Mouse (Mus musculus) MEL (cell line): ENCODE measurements at regions not wholly inside any gene's neighbourhood (a gene's known extent, or its start where the extent isn't known, plus 50 kb on each side); places are given as distances from the start of the nearest gene placed in this dataset.

Experiments
- DNase-seq: peaks from one replicate; pipeline ENCODE4 v3.0.0; 2011; ENCODE audit warnings: low read depth, low spot score
- H3K27ac ChIP-seq: 2 replicates; pipeline ENCODE4 v1.5.1; 2012; ENCODE audit warnings: low read depth, mild to moderate bottlenecking, control low read depth, low read length, moderate library complexity; ENCODE audit not compliant: control insufficient read depth
- H3K27me3 ChIP-seq, 2 experiments: fragments of 150-350 bp in 1 of 2; sonication (generic) in 1 of 2; 2 replicates each; pipeline ENCODE4 v1.6.1; 2012; ENCODE audit warnings: low read length in 2 of 2, mild to moderate bottlenecking in 2 of 2, improper control_type of control experiment in 1 of 2, moderate library complexity in 1 of 2; ENCODE audit not compliant: insufficient read depth in 2 of 2, control insufficient read depth in 1 of 2
- H3K36me3 ChIP-seq, 2 experiments: 2 replicates each; pipeline ENCODE4 v1.6.1; 2012 to 2014; ENCODE audit warnings: low read length in 2 of 2, improper control_type of control experiment in 1 of 2, inconsistent platforms in 1 of 2, mild to moderate bottlenecking in 1 of 2; ENCODE audit not compliant: insufficient read depth in 2 of 2, control insufficient read depth in 1 of 2
- H3K4me1 ChIP-seq, 2 experiments: fragments of 150-350 bp in 1 of 2; sonication (generic) in 1 of 2; 2 replicates each; pipeline ENCODE4 v1.6.1; 2012; ENCODE audit warnings: low read length in 2 of 2, improper control_type of control experiment in 1 of 2, mild to moderate bottlenecking in 1 of 2; ENCODE audit not compliant: insufficient read depth in 2 of 2, control insufficient read depth in 1 of 2
- H3K4me3 ChIP-seq, 2 experiments: fragments of 150-350 bp in 1 of 2; sonication (generic) in 1 of 2; 2 replicates each; pipeline ENCODE4 v1.5.1; 2012; ENCODE audit warnings: low read depth in 2 of 2, low read length in 2 of 2, mild to moderate bottlenecking in 2 of 2, moderate library complexity in 2 of 2, control low read depth in 1 of 2, improper control_type of control experiment in 1 of 2; ENCODE audit not compliant: control insufficient read depth in 1 of 2, insufficient read depth in 1 of 2
- H3K79me2 ChIP-seq: 2 replicates; pipeline ENCODE4 v1.6.1; 2012; ENCODE audit warnings: mild to moderate bottlenecking, low read length, moderate library complexity; ENCODE audit not compliant: control insufficient read depth, poor library complexity, insufficient read depth
- H3K9ac ChIP-seq: 2 replicates; pipeline ENCODE4 v1.6.1; 2012; ENCODE audit warnings: low read depth, mild to moderate bottlenecking, control low read depth, low read length, moderate library complexity; ENCODE audit not compliant: control insufficient read depth, poor library complexity, severe bottlenecking
- H3K9me3 ChIP-seq: fragments of 150-350 bp; sonication (generic); replicated peaks from 2 replicates; pipeline ENCODE4 v1.6.1; 2012; ENCODE audit warnings: mild to moderate bottlenecking, low read length, improper control_type of control experiment, moderate library complexity; ENCODE audit not compliant: insufficient read depth
- BHLHE40 ChIP-seq: IDR thresholded peaks from 2 replicates; pipeline ENCODE4 v1.6.1; 2012; ENCODE audit warnings: low read depth, mild to moderate bottlenecking, inconsistent platforms, low read length, improper control_type of control experiment, borderline replicate concordance
- GABPA ChIP-seq: IDR thresholded peaks from 2 replicates; pipeline ENCODE4 v1.6.1; 2012; ENCODE audit warnings: low read depth, mild to moderate bottlenecking, inconsistent platforms, low read length, improper control_type of control experiment, moderate library complexity
- JUND ChIP-seq: IDR thresholded peaks from 2 replicates; pipeline ENCODE4 v1.6.1; 2011; ENCODE audit warnings: low read depth, mild to moderate bottlenecking, improper control_type of control experiment, low read length
- MXI1 ChIP-seq: IDR thresholded peaks from 2 replicates; pipeline ENCODE4 v1.6.1; 2011; ENCODE audit warnings: mild to moderate bottlenecking, low read depth, low read length, improper control_type of control experiment
- NELFE ChIP-seq: IDR thresholded peaks from 2 replicates; pipeline ENCODE4 v1.6.1; 2011; ENCODE audit warnings: low read depth, low read length, improper control_type of control experiment
- SIN3A ChIP-seq: IDR thresholded peaks from 2 replicates; pipeline ENCODE4 v1.6.1; 2012; ENCODE audit warnings: low read length, improper control_type of control experiment, inconsistent platforms
- TAL1 ChIP-seq: IDR thresholded peaks from 2 replicates; pipeline ENCODE4 v1.6.1; 2012; ENCODE audit warnings: mild to moderate bottlenecking, inconsistent platforms, low read length, moderate library complexity, mixed read lengths
- TBP ChIP-seq: IDR thresholded peaks from 2 replicates; pipeline ENCODE4 v1.8.0; 2011; ENCODE audit warnings: low read depth, low read length, improper control_type of control experiment
- UBTF ChIP-seq: IDR thresholded peaks from 2 replicates; pipeline ENCODE4 v1.6.1; 2012; ENCODE audit warnings: low read depth, mild to moderate bottlenecking, inconsistent platforms, low read length, improper control_type of control experiment, moderate library complexity, borderline replicate concordance; ENCODE audit not compliant: insufficient read depth
- USF2 ChIP-seq, 2 experiments: IDR thresholded peaks; 2 replicates each; pipeline ENCODE4 v1.6.1; 2011 to 2012; ENCODE audit warnings: improper control_type of control experiment in 2 of 2, low read length in 2 of 2, borderline replicate concordance in 1 of 2, inconsistent platforms in 1 of 2, low read depth in 1 of 2, mild to moderate bottlenecking in 1 of 2; ENCODE audit not compliant: insufficient read depth in 1 of 2
- ZC3H11A ChIP-seq: IDR thresholded peaks from 2 replicates; pipeline ENCODE4 v1.6.1; 2012; ENCODE audit warnings: low read depth, mild to moderate bottlenecking, inconsistent platforms, low read length, improper control_type of control experiment
- ZKSCAN1 ChIP-seq: IDR thresholded peaks from 2 replicates; pipeline ENCODE4 v1.6.1; 2012; ENCODE audit warnings: low read depth, mild to moderate bottlenecking, inconsistent platforms, low read length, improper control_type of control experiment, moderate library complexity
- ZMIZ1 ChIP-seq: IDR thresholded peaks from 2 replicates; pipeline ENCODE4 v1.6.1; 2012; ENCODE audit warnings: low read depth, mild to moderate bottlenecking, inconsistent platforms, low read length, improper control_type of control experiment, moderate library complexity

- no peak for DNase-seq
- H3K9ac ChIP-seq = no peak overlapping the region
- no peaks in the 10 kb centered on the region for H3K27me3 ChIP-seq
- no peak for TF ChIP-seq TAL1
- TF ChIP-seq ZMIZ1 = no peak
- no peak for TF ChIP-seq TBP
- no peak for TF ChIP-seq ZKSCAN1
- H3K27ac ChIP-seq = no peak overlapping the region
- H3K4me1 ChIP-seq = no peaks in the 10 kb centered on the region
- no peaks in the 10 kb centered on the region for H3K79me2 ChIP-seq
- H3K36me3 ChIP-seq = no peaks in the 10 kb centered on the region
- no peak overlapping the region for H3K4me3 ChIP-seq
- H3K9me3 ChIP-seq = no peaks in the 10 kb centered on the region
Measured at GRCm38 (mm10) chr2:147951233-147951632, 95.5 kb downstream of the Foxa2 start.

GRCm38 (mm10) chr2:147944171-147945040 is 102.4 kb downstream of the Foxa2 start:
- Histone ChIP-seq H3K79me2 (no peaks in the 10 kb centered on the region), H3K4me3 (no peak overlapping the region), H3K27ac (no peak overlapping the region), H3K27me3 (no peaks in the 10 kb centered on the region), H3K9ac (no peak overlapping the region), H3K36me3 (no peaks in the 10 kb centered on the region), H3K9me3 (no peaks in the 10 kb centered on the region), H3K4me1 (no peaks in the 10 kb centered on the region)
- DNase-seq = no peak
- TF ChIP-seq MXI1 = no peak
- no peak for TF ChIP-seq GABPA
- no peak for TF ChIP-seq ZC3H11A
- TF ChIP-seq UBTF = no peak
- no peak for TF ChIP-seq NELFE
- TF ChIP-seq SIN3A = no peak
- TF ChIP-seq BHLHE40 = no peak
- no peak for TF ChIP-seq USF2 (IDR thresholded peaks at IDR 0.05; ENCODE audit: borderline replicate concordance in 1 of 2, insufficient read depth in 1 of 2, low read depth in 1 of 2, low read length in 2 of 2)

GRCm38 (mm10) chr2:147942591-147942990 is 104.2 kb downstream of the Foxa2 start:
- H3K4me3 ChIP-seq = no peak overlapping the region
- DNase-seq = no peak
- no peak overlapping the region for H3K9ac ChIP-seq
- H3K36me3 ChIP-seq = no peaks in the 10 kb centered on the region
- no peak for TF ChIP-seq JUND
- H3K27ac ChIP-seq = no peak overlapping the region
- no peaks in the 10 kb centered on the region for H3K9me3 ChIP-seq
- H3K79me2 ChIP-seq = no peaks in the 10 kb centered on the region
- no peaks in the 10 kb centered on the region for H3K27me3 ChIP-seq
- H3K4me1 ChIP-seq = no peaks in the 10 kb centered on the region
